Mouse (Mus musculus) spleen, postnatal 36 days (tissue): ENCODE measurements around the gene Atg9a.

Experiments
- DNase-seq, 2 experiments: peaks; one replicate each; pipeline ENCODE4 v3.0.0; 2022; ENCODE audit warnings: low spot score in 2 of 2, mixed read lengths in 1 of 2

Gene Atg9a

DNA sequence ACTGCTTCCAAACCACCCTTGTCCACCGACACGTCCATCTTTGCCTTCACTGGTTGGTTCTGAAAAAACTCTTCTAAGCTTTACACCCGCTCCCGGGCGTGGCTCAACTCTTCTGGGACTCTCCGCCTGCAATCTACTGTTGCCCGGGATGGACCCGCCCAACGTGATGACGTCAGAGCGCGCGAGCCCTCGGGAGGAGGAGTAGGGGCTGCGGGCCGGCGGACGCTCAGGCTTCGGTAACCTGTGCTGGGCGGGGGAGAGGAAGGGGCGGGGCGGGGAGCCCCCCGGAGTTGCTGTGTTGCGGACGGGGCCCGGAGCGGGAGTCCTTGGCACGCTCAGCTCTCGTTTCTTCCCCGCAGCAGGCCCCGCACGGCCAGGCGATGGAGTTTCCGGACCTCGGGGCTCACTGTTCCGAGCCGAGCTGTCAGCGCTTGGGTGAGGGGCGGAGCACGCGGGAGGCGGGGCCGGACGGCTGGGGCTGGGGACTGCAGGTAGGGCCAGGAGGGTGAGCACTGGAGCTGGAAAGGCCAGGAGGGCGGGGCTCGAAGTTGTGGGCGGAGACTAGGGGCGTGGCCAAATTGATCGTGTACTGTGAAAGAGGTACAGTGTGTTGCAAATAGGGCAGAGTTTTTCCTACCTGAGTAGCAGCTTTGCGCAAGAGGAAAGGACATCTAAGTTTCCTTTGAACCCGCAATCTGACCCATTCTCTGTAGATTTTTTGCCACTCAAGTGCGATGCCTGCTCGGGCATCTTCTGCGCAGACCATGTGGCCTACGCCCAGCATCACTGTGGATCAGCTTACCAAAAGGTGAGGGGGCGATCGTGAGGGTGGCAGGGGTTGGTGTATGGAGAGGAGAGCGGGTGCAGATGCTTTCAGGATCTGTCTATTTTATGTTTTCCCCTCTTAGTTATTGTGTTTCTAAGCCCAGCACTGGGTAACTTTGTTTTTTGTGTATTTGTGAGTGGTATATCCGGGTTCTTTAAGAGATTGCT is 23.2 kb downstream of the Atg9a start, which contains the start of gene Zfand2b:
Zfand2b (plus strand) TSS at position 175 of the 993 bp plus-strand sequence.
- DNase-seq = peak; percentile 96 to 97

DNA sequence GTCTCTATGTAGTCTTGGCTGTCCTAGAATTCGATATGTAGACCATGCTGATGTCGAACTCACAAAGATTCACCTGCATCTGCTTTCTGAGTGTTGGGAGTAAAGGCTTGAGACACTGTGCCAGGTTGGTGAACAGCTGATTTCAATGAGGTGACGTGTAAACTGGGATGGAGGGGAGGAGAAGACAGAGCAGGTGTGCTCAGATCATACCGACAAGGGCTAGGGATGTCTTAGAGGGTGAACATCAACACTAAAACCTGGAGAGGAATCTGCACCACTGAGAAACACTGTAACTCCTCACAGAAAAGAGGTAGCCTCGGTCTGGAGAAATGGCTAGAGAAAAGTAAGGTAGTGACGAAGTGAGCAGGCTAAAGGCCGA is 23.9 kb downstream of the Atg9a start:
- DNase-seq = no peak

DNA sequence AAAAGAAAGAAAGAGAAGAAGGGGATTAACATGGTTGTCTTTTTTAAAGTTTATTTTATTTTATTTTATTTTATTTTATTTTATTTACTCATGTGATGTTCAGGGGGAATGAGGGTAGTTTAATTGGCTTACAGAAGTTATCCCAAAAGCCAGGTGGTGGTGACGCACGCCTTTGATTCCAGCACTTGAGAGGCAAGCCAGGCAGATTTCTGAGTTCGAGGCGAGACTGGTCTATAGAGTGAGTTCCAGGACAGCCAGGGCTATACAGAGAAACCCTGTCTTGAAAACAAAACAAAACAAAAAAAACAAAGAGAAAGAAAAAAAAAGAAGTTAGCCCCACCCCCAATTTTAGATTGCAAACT is 31.8 kb downstream of the Atg9a start:
- no peak for DNase-seq

DNA sequence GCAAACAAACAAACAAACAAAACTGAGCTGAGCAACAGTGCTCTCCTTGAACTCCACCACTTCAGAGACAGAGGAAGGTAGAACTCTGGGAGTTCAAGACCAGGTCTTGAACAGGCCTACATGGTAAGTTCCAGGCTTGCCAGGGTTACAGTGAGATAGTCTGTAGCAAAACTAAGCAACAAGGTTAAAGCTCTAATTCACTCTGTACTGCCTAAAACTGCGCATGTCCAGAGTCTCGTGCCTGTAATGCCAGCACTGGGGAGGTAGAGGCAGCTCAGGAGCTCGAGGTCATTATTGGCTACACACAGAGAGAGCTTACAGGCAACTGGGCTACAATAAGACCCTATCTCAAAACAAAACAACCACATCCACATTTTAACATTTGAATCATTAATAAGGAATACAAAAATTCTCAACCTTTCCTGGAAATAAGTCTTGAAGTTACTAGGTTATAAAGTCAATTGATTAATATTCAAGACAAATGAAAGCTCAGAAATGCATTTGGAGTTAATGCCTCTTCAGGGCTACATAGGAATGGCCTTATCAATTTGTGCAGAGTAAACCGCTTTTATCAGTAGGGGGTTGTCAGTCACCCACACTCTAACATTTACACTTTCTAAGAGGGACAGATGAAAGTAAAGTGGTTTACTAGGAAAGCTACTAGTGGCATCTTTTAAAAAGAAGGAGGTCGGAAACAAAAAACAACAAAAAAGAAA is 32.3 kb downstream of the Atg9a start:
- DNase-seq = no peak

DNA sequence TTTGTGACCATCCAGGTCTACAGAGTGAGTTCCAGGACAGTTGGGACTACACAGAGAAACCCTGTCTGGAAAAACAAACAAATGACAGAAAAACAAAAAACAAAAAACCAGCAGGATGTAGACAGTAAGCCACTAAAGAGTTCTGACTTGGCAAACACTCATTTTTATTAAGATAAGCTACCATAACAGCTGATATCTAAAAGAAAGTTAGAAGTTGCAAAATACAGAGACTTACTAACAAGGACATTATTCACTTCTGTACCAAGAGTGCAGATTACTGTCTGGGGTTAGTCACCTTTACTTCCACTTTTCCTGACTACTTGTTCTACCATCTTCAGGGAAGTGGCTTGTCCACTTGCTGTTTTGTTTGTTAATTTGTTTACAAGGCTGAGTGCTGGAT is 33.0 kb downstream of the Atg9a start:
- no peak for DNase-seq

DNA sequence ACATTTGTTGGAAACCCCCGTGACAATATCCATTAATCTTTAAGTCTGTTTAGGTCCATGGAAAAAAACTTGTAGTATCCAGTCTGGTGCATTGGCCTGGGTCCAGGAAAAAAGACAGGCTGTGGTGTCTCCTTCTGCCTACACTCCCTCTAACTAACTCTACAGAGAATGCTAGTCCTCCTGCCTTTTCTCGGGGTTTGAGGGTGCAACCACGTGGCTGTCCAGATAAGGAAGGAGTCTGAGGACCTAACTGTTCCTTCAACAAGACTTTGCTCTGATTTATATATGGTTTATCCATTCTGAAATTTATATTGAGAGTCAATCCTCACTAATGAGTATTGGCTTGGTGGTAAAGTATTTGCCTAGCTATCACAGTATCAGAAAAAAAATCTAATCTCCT is 36.2 kb downstream of the Atg9a start:
- DNase-seq = no peak

DNA sequence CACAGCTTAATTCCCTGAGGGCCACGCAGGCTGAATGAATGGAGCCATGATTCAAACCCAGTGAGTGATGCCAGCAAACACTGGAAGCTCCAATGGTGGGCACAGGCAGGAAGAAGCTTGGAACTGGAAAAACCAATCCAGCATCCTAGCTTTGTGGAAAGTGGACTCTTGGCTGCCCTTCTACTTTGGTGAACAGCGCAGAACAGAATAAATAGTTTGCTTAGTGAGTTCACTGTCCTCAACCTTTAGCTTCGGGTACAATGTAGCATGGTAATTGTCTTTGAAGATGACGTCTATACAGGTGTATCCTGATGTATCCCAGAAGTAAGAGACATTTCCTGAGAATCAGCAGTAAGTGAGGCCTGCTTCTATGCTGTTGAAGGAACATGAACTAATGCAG is 43.3 kb downstream of the Atg9a start:
- no peak for DNase-seq

DNA sequence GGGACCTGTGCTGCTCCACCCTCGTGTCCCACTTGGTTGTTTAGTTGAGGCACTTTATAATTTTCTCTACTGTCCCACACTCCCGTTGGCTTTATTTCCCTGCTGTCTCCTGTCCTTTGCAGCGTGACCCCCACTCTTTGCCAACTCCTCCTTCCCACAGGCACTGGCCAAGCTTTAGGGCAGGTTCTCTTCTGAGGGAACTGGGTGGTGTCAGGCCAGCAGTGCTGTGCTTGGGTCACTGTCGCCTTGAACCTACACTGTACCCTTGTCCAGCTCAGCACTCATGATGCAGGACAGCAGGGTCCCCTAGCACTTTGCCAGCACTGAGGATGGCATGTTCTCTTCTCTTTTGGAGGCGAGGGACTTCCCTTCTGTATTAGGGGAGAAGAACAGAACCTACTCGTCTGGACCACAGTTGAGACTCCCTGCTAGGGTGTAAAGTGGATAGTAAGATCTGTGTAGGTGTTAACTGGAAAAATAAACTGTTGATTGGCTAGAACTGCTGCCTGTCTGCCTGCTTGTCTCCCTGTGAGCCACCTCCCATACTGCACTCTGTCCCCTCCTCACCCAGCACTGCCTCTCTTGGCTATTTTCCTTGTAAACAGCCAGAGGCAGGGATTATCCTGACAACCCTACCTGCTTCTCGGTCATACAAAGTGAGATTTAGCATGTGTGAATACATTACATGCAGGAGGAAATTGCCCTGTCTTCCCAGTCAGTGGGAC is 44.4 kb downstream of the Atg9a start:
- DNase-seq = no peak

DNA sequence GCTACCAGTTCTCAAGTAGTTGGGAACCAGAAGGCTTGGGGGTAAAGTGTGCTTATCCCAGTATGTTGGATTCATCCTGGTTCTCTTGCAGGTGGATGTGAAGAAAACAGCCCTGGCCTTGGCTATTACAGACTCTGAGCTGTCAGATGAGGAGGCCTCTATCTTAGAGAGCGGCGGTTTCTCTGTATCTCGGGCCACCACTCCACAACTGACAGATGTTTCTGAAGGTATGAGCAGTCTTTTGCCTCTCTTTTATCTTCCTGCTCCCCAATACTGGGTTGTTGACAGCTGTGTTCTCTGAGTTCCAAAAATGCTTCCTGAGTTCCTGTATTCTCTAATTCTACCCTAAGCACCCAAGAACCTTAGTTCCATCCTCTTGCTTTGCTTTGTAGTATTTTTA is 46.4 kb downstream of the Atg9a start:
- DNase-seq = peak in 1 of 2 experiments; percentile 19

DNA sequence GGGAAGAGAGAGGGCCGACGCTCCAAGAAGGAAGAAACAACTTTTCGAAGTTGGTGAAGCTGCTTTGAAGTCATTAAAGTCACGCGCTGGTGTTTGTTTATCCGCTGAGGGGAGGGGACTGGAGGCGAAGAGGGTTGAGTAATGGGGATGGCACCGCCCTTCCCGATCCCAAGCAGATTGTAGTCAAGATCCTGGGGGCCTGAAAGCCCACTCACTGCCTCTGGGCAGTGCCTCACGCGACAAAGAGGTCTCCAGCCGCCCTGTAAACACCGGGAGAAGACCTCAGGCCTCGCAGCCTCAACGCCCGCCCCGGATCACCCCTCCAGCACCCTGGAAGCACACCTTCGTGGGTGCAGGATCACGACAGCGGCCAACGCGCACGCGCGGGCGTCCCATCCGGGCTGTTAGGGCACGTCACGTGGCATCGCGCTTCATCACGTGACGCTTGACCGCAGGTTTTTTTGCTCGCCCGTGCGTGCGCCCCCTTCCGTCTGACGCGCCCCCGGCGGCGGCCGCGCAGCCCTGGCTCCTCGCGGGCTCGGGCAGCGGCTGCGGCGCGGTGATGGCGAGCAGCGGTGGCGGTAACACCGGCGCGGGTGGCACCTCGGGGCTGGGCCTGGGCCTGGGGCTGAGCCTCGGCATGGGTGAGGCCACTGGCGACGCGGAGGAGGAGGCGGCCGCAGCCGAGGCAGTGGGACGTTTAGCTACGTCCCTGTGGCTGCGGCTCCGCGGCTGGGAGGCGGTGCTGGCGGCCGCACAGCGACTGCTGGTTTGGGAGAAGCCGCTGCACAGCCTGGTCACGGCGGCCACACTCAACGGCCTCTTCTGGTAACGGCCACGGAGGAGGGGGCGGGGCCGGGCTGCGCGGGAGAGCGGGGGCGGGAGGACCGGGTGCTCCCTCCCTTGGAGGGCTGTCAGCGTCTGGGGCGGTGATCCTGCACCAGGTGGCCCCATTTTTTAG is 49.4 kb downstream of the Atg9a start, which contains the start of the genes Cnppd1 and Retreg2:
Cnppd1 (minus strand) TSS at position 411 of the 961 bp plus-strand sequence.
Retreg2 (plus strand) TSS at position 478 of the 961 bp plus-strand sequence.
- DNase-seq = peak; percentile 95 to 97

DNA sequence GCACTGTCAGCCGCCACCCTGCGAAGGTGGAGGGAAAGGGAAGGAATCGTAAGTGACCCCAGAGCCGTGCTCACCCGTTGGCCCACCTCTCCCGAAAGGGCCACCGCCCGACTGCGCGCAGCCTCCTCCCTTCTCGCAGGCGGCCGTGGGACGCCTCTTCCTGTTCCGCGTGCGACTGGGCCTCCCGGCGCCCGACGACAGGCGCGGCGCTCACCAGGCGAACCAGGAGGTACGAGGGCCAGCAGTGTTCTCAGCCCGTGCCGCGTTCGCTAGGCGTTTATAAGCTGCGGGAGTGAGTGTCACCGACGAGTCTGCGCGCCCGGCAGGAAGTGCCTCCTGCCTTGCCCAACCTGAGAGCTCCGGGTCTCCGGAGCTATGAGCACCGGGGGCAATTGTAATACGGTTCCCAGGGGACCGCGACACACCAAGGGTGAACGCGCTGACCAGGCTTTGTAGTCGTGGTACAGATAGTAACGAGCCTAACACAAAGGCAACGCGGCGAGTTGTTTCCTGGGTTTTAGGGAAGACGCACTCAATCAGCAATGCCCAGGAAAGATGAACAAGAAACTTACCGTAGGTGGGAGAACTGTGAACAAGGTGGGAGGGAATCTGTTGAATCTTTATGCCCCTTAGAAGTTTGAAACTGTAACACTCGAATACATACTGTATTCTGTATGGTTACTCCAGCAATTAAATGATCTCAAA is 50.4 kb downstream of the Atg9a start:
- peak; percentile 79 to 82 for DNase-seq

DNA sequence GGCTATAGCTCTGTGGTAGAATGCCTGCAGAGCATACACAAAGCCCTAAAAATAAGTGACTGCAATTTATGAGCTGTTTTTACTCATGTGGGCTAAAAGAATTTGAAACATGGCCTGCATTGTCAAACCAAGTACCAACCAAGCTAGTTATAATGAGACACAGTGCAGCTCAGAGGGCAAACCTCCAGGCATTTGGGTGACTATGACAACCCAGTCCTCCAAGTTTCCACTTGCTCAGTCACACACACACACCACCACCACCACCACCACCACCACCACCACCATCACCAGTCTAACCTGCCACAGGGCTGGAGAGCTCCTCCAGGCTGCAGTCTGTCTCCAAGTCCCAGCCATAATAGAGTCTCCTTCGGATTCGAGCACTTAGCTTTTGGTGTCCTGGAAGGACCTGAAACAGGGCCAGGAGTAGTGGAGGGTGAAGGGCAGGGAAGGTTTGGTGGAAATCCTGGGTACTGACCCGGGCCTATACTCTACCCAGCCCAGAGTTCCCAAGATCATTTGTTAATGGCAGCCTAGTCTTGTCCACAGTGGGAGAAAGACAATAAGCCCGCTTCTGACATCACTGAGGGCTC is 51.3 kb downstream of the Atg9a start:
- DNase-seq = no peak

DNA sequence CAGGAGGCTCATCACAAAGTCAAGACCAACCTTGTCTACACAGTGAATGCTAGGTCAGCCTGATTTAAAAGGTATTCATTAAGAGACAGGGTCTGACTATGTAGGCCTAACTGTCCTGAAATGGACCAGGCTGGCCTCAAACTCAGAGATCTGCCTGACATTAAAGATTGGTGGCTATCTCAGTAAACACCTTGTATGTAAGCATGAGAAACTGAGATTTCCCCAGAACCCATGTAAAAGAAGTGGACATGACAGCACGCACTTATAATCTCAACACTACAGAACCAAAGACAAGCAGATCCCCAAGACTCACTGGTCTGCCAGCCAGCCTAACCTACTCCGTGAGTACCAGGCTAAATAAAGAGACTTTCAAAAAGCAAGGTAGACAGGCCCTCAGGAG is 53.5 kb downstream of the Atg9a start:
- DNase-seq = no peak

DNA sequence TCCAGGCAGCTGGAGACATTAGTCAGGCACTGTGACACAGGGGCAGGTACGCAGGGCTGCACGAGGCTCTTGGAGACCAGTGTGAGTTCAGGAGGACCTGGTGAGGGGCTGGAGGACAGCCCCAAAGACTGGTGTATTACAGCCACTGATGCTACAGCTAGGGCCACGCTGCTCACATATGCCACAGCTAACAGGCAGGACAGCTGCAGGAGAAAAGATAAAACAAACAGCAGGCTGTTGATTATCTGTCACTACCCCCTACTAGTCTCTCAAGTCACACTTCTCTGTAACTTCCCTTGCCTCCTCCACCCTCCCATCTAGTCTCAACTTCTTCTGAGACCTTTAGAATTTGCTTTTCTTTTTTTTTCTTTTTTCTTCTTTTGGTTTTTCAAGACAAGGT is 55.3 kb downstream of the Atg9a start:
- DNase-seq = peak; percentile 30 to 53

DNA sequence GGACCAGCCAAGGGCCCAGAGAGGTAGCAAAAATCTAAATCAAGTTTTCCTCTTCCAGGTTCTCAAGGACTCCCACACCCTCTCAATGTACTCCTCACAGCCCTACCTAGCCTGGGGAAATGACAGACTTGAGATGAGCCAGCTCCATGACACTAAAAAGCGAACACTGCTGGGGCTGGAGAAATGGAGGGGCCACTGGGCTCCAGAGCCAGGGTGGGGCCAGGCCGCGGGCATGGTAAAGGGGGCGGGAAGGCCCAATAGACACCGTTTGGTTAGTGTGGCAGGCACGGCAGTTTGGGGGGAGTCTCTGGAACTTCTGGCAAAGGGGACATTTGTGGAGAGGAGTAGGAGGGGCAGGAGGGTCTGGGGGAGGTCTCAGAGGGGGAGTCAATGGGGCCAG is 55.7 kb downstream of the Atg9a start:
- no peak for DNase-seq

DNA sequence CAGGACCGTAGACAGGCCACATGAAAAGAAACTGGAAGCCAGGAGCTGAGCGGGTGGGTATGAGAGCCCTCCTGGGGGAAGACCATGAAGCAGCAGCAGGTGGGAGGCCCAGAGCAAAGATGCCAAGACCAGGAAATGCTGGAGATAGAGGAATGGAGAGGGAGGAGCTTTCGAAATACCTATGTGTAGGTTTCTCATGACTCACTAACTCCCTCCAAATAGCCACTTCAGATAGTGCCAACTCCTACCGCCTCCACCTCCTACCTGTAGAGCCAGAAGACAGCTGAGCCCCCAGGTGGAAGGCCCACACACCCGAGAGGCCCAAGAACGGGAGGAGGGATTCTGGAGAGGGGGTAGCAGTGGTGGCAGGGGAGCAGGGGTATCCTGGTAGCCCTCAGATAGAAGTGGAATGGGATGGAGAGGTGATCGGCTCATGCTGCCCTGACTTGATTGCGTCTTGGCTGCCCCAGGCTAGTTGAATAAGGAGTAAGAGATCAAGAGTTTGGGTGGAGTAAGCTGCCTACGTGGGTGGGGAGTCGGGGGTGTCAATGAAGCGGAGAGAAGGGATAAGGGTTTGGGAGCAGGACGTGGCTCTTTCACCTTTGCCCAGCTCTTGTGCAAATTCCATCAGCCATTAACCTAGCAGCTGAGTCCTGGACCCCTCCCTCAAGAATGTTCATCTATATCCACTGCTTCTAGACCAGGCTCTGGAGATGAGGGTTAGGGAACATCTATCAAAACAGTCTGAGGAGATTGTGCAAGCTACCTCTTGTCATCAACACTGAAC is 58.4 kb downstream of the Atg9a start, which contains the start of gene Slc23a3:
Slc23a3 (minus strand) TSS at position 470 of the 787 bp plus-strand sequence.
- no peak for DNase-seq
